Mouse (Mus musculus) lung, postnatal 0 days (tissue): ENCODE results near the gene Slc35g2. TPM values are rescaled to one million over a fixed set of nuclear protein-coding genes. Genes with fewer than 3 reads are reported as not detected.

Source experiments
- ATAC-seq: fragments of 200-750 bp; cut with Nextera tagmentation; 2 replicates; pipeline ENCODE4 v1.8.0; 2017; ENCODE audit warnings: moderate library complexity
- DNase-seq: peaks from one replicate; pipeline ENCODE4 v3.0.0-alpha.2; 2016; ENCODE audit warnings: low spot score
- H3K27ac ChIP-seq: fragments of 300-500 bp; sonication (generic); 2 replicates; pipeline ENCODE4 v1.5.1; 2014; ENCODE audit warnings: antibody characterized with exemption, mild to moderate bottlenecking, low read length, mixed read lengths
- H3K27me3 ChIP-seq: fragments of 300-500 bp; sonication (generic); replicated peaks from 2 replicates; pipeline ENCODE4 v1.6.1; 2014; ENCODE audit warnings: low read length, mixed read lengths; ENCODE audit not compliant: insufficient read depth
- H3K36me3 ChIP-seq: fragments of 300-500 bp; sonication (generic); 2 replicates; pipeline ENCODE4 v1.6.1; 2014; ENCODE audit warnings: low read length, mixed read lengths; ENCODE audit not compliant: insufficient read depth
- H3K4me1 ChIP-seq: fragments of 300-500 bp; sonication (generic); 2 replicates; pipeline ENCODE4 v1.6.1; 2014; ENCODE audit warnings: antibody characterized with exemption, low read depth, low read length, mixed read lengths; ENCODE audit not compliant: insufficient read depth
- H3K4me2 ChIP-seq: fragments of 300-500 bp; sonication (generic); replicated peaks from 2 replicates; pipeline ENCODE4 v1.6.1; 2014; ENCODE audit warnings: low read depth, mild to moderate bottlenecking, low read length, moderate library complexity, mixed read lengths
- H3K4me3 ChIP-seq: fragments of 300-500 bp; sonication (generic); 2 replicates; pipeline ENCODE4 v1.5.1; 2014; ENCODE audit warnings: low read depth, low read length
- H3K9ac ChIP-seq: fragments of 300-500 bp; sonication (generic); replicated peaks from 2 replicates; pipeline ENCODE4 v1.6.1; 2014; ENCODE audit warnings: low read depth, mild to moderate bottlenecking
- H3K9me3 ChIP-seq: fragments of 300-500 bp; sonication (generic); 2 replicates; pipeline ENCODE4 v1.6.1; 2016; ENCODE audit warnings: low read length, mixed read lengths
- CTCF ChIP-seq: IDR thresholded peaks from 2 replicates; pipeline ENCODE4 v1.5.1; 2016; ENCODE audit warnings: antibody characterized with exemption, mild to moderate bottlenecking
- EP300 ChIP-seq: IDR thresholded peaks from 2 replicates; pipeline ENCODE4 v1.6.1; 2016; ENCODE audit warnings: antibody characterized with exemption, mild to moderate bottlenecking, control low read depth
- WGBS: fragments of 180-500 bp; shearing (Covaris S2); extraction: QIAGEN DNeasy Blood & Tissue Kit; methylation state at CpG from one replicate; pipeline ENCODE4 v1.1.7; 2014; 5-methylcytosine and 5-hydroxymethylcytosine counted together
- polyA plus RNA-seq: library from polyadenylated mRNA; unstranded; fragments of >200 nt; fragmentation: Nextera tagmentation; extraction: Ambion mirVana; gene quantifications from 2 replicates; pipeline ENCODE4 v1.2.1, GENCODE M21; 2015

The Slc35g2 gene
- polyA plus RNA-seq, 1 experiment from 2014 or later, result 16.7 TPM

- ATAC-seq, result peak; percentile 10; the same call in 1 of the 2 replicates
- peak; percentile 67 for DNase-seq
- peak overlapping the region; percentile 94 for H3K4me3 ChIP-seq
- no peaks in the 10 kb centered on the region; the same call in 1 of the 2 replicates for H3K36me3 ChIP-seq
- peak overlapping the region; percentile 72 for H3K4me2 ChIP-seq
- H3K9me3 ChIP-seq, result peaks cover 5% of the 10 kb centered on the region; the same call in 1 of the 2 replicates
- TF ChIP-seq CTCF (no peak; the same call in 1 of the 2 replicates), EP300 (no peak)
- peak overlapping the region; percentile 89 for H3K27ac ChIP-seq
- H3K27me3 ChIP-seq, result no peaks in the 10 kb centered on the region
- 7% methylated on average over 9 of the region's 9 CpGs for WGBS
- peak overlapping the region; percentile 87 for H3K9ac ChIP-seq
- peaks cover 6% of the 10 kb centered on the region; the same call in 1 of the 2 replicates for H3K4me1 ChIP-seq
These were observed 24.3 kb downstream of the Slc35g2 start for GRCm38 (mm10) chr9:100546594-100546910.

DNA sequence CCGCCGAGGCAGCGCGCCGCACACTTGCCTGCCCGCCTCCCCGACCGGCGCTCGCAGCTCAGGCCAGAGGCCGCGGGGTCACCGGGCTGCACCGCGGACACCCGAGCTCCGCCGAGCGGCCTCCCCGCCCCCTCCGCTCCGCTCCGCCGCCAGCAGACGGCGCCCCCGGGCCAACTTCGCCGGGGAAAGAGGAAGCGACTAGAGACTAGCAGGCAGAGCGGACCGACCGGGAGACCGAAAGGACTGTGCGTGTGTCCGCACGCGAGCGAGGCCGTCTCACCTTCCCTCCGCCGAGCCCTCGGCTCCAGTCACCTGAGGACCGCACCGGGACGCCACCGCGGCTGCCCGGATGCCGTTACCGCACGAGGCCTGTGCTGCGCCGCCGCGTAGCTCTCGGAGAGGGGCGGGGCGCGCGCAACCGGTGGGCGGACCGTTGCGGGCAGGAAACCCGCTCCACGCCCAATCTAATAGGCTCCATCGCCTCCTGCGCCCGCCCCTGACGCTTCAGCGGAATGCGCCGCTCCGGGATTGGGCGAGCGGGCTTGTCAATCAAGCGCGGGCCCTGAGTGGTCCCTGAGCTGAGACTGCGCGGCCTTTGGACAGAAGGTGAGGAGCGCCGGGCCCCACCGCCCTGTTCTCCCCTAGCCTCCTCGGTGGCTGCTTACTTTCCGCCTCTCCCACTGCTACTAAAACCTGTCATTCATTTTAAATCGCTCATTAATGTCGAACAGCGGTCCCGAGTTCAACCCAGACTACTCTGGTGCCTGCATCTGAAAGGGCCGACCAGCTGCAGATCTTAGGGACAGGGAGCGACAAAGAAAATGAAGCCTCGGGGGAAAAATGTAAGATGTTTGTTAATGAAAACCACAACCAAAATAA lies 24.9 kb downstream of the Slc35g2 start, which contains the start of gene Nck1:
Nck1 (minus strand) TSS at position 420 of the 879 bp plus-strand sequence.
- TF ChIP-seq CTCF, result peak; percentile 81
- TF ChIP-seq EP300, result no peak
- DNase-seq, result peak; percentile 99
- peak; percentile 99 for ATAC-seq

DNA sequence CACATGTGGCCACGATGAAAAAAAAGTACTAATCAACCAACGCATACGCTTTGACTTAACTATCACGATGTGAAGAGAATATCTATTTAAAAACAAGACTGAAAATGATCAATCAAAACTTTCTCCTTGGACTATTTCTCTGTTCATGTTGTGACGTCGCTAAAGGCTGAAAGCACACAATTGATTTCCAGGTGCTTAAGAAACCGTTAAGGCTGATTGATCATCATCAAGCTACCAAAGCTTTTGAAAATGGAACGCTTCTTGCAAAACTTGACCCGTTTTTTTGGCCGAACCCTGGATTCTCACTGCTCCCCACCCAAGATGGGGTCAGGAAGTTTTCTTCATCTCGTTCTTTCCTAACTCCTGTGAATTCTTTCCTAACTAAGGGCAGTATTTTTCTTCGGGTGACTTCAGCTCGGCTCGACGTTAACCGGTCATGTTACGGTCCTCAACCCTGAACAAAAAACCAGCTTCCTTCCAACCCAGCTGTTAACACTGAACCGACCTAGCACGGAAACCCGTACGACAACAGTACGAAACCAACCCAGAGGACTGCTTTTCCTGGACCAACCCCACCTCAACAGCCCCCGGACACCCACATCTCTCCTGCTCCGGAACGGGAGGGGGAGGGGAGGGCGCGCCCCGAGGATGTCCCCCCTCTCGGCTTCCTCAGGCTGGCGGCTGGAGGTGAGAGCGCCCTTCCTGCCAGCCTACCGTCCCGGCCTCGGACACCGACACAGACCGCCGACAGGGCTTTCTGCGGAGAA lies 25.8 kb downstream of the Slc35g2 start:
- WGBS, result 1% methylated on average over 32 of the region's 38 CpGs
- no peaks in the 10 kb centered on the region for H3K27me3 ChIP-seq
- no peaks in the 10 kb centered on the region for H3K36me3 ChIP-seq
- peak overlapping the region; percentile 72 for H3K4me2 ChIP-seq
- H3K27ac ChIP-seq, result peak overlapping the region; percentile 96
- peak; percentile 75 for DNase-seq
- TF ChIP-seq CTCF, result no peak
- peaks cover 5% of the 10 kb centered on the region; the same call in 1 of the 2 replicates for H3K9me3 ChIP-seq
- peak overlapping the region; percentile 87 for H3K9ac ChIP-seq
- ATAC-seq, result peak; percentile 30; the same call in 1 of the 2 replicates
- H3K4me3 ChIP-seq, result peak overlapping the region; percentile 94
- H3K4me1 ChIP-seq, result peaks cover 6% of the 10 kb centered on the region; the same call in 1 of the 2 replicates

More for the DNA sequence above, 24.9 kb downstream of the Slc35g2 start, which contains the start of gene Nck1:
- Histone ChIP-seq H3K36me3 (no peaks in the 10 kb centered on the region; the same call in 1 of the 2 replicates), H3K4me1 (peaks cover 6% of the 10 kb centered on the region; the same call in 1 of the 2 replicates), H3K4me3 (peak within 1 kb of the TSS; percentile 94), H3K27ac (peak within 1 kb of the TSS; percentile 96), H3K27me3 (no peaks in the 10 kb centered on the region), H3K9ac (peak within 1 kb of the TSS; percentile 87), H3K9me3 (peaks cover 5% of the 10 kb centered on the region; the same call in 1 of the 2 replicates), H3K4me2 (peak within 1 kb of the TSS; percentile 72)
- WGBS, result under 1% methylated on average over 60 of the region's 93 CpGs

DNA sequence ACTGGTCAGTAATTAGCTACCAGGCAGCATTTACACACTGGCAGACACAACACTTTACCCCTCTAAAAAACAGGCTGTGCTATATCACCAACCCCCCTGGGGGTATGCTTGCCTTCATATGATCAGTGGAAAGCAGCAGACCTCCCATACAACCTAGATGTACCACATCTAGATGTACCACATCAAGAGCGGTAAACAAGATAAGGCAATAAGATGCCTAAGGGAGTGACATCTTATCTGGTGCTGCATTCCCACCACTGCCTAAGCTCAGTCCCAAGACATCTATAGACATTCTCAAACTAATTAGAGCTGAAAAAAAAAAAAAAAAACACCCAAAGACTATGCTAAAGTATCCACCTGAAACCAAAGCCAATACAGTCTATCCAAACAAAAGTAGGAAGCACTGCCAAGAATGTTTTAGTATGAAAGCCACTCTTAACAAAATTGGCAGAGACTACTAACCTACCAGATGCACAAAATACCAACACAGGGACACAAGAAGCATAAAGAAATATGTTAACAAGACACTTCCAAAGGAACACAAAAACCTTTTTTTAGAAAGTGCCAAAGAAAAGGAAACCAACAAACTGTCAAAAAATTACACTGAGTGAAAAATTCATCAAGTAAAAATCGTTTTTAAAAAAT lies 35.1 kb downstream of the Slc35g2 start:
- 71% methylated on average over 2 of the region's 2 CpGs for WGBS
- Histone ChIP-seq H3K4me2 (no peak overlapping the region), H3K4me3 (no peak overlapping the region), H3K36me3 (no peaks in the 10 kb centered on the region), H3K27ac (no peak overlapping the region), H3K9ac (no peak overlapping the region), H3K4me1 (peaks cover 13% of the 10 kb centered on the region; the same call in 1 of the 2 replicates), H3K27me3 (no peaks in the 10 kb centered on the region), H3K9me3 (no peaks in the 10 kb centered on the region)
- no peak for TF ChIP-seq EP300
- TF ChIP-seq CTCF, result no peak
- no peak for ATAC-seq
- peak; percentile 56 for DNase-seq

DNA sequence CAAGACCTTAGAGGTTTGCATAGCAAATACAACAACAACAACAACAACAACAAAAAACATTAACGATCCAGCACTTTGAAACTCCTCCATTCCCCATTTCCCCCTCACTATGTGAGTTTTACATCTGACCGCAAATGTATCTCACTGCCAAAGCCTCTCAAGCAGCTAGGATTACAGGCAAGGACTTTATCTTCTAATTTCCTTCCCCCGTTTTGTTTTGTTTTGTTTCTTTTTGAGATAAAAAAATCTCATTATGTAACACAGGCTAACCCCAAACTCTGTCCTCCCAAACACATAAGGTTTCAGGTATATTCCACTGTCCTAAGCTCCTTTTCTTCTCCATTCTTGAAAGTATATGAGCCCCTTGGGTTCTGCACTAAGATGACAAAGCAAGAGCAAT lies 36.2 kb downstream of the Slc35g2 start:
- ATAC-seq (no peak), DNase-seq (no peak)
- H3K9me3 ChIP-seq, result no peaks in the 10 kb centered on the region
- no peak overlapping the region for H3K9ac ChIP-seq
- no peak overlapping the region for H3K27ac ChIP-seq
- no peaks in the 10 kb centered on the region for H3K27me3 ChIP-seq
- no peaks in the 10 kb centered on the region for H3K36me3 ChIP-seq
- H3K4me1 ChIP-seq, result peaks cover 13% of the 10 kb centered on the region; the same call in 1 of the 2 replicates
- TF ChIP-seq CTCF (no peak), EP300 (no peak)
- WGBS, result 85% methylated on average over 3 of the region's 3 CpGs
- H3K4me3 ChIP-seq, result no peak overlapping the region
- H3K4me2 ChIP-seq, result no peak overlapping the region
